Mouse (Mus musculus) embryo, embryonic 10 days (tissue): ENCODE measurements at regions not wholly inside any gene's neighbourhood (a gene's known extent, or its start where the extent isn't known, plus 50 kb on each side); places are given as distances from the start of the nearest gene placed in this dataset.

Experiments used
- DNase-seq: peaks from one replicate; pipeline ENCODE4 v3.0.0-alpha.2; 2015; ENCODE audit warnings: low spot score

DNA sequence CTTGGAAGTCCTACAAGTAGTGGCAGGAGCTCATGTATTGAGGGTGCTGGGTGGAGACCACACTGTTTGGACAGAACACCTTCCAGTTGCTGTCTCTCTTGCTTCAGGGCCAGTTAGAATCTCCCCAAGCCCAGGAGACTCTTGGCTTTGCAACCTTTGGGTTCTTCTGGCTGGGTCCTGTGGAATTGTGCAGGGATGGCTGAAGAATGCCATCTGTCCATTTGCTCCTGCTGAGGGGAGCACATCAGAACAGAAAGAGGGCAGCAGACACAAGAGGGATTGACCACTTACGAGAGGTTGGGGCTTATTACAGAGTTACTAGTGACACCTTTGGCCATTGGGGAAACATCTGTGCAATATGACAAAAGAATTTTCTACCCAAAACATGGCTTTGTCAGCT, 145.1 kb downstream of the Rps24 start:
- no peak for DNase-seq

DNA sequence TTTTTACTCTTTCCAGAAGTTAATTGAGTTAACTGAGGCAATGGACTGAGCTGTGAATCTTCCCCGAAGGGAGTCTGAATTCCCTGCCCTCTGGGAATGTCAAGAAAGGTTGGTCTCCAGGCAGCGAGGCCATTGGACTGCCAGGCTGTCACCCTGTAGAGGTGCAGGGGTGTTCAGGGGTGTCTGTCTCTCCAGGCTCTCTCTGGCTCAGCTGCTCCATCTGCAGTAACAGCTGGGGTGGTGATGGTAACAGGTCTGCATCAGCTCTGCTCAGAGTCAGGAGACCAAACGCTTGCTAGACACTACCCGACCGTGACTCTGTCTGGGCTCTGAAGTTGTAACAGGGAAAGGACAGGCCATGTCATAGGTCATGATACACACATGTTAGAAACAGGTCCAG, 154.9 kb downstream of the Rps24 start:
- no peak for DNase-seq

DNA sequence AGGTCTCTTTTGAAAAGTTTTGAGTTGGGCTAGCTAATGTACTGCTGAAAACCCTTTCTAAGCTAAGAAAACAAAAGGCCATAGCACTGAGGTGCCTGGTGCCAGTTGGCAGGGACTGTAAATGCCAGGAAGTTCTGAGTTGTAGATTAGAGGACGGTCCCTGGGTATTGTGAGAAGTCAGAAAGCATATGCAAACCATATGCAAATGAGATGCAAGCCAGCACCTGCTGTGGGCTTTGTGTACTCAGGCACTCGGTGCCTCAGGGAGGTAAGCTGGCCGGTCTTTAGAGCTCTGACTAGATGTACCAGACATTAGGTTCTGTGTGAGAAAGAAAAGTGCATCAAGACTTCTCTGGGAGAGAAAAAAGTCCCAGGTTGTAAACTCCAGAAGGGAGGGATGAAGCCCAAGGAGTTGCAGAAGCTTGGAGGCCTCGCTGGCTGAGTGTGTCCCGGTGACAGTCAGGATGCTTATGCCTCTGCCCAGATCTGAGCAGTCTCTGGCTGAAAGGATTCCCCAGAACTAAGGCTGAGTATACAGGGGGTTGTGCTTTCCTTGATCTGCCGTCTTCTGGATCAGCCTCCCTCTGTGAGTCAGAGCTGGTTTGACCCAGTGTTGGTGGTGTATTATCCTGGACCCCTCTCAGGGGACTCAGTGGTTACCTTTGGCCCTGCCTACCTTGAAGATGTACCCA, 157.3 kb downstream of the Rps24 start:
- DNase-seq, result no peak

DNA sequence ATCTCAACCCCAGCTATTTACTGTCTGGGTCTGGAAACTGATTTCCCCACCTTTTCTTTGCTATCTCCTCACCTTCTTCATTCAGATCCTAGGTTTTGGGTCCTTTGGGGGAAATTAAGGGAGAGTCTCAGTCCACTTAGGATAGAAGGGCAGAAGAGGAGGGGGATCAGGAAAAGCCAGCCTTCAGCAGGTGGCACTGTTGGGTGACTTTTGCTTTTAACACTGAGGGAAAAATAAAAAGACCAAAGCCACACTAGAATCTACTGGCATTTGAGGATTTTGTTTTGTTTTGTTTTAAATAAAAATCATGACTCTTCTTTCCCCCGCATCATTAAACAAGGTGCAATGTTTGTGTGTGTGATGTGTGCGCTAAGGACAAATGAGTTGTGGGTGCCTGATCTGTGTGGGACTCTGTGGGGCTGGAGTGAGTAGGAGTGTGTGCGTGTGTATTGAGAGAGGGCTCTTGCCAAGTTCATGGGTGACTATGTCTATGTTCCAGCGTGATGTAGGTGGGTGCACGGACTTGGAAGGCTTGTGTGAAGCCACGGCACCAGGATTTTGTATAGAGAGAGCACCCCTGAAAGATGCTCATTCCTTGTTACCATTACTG, 159.4 kb downstream of the Rps24 start:
- peak; percentile 27 for DNase-seq

DNA sequence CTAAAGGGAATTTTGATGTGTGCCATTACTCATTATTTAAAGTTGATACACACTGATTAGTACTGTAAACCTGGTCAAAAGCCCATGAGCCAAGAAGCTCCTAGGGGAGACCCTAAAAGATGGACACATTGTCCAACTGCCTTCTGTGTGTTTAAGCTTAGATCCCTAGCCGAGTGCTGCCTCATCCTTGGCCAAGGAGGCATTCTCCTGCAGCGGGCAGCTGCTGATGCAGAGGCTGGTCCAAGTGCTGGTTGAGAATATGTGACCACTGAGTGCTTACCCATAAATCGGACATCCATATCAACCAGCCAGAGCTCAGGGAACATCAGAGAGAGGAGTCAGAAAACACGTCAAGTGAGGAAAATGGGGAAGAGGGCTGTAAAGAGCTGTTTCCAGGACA, 160.8 kb downstream of the Rps24 start:
- DNase-seq, result no peak

DNA sequence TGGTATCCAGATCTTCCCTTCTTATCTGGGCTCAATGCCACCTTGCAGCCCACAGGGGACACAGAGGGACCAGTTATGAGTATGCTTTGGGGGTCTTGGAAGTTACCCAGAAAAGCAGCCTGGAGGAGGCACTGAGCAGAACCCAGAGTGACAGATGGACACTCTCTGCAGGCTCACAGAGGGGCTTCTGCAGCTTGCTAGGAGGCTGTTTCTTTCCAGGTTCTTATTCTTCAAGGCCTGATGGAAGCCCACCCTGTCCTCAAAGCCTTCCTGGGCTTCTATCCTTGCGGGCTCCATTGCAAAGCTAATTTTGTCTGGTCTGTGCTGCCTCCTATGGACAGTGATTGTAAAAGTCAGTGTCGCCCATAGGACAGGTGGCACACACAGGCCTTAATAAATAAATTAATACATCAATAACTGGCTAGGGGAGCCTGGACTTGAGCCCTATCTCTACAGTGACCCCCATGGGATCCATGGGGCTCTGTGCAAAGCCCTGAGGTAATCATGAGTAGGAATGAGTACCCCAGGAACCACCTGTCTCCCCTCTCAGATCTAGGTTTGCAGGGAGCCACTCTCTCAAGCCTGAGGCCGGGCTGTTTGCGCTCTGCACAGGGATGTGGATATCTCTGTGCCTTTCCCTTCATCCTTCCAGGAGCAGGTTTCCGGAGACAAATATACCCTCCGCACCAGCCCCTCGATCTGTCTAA, 163.4 kb downstream of the Rps24 start:
- peak; percentile 15 for DNase-seq

DNA sequence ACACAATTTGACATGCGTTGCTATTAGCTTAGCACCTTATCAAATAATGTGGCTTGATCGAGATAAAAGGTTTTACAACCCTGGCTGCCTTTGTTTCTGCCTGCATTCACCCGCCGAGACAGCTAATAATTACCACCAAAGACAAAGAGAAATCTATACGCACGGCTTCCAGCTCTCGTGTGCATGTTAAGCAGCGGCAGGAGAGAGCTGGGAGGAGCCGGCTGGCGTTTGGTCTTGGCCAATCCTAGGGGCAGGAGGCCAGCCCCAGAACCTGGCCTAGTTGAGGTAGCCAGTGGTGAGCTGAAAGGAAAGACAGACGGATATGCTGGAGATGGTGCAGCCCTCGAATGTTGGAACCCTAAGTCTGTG, 164.0 kb downstream of the Rps24 start:
- DNase-seq, result no peak

DNA sequence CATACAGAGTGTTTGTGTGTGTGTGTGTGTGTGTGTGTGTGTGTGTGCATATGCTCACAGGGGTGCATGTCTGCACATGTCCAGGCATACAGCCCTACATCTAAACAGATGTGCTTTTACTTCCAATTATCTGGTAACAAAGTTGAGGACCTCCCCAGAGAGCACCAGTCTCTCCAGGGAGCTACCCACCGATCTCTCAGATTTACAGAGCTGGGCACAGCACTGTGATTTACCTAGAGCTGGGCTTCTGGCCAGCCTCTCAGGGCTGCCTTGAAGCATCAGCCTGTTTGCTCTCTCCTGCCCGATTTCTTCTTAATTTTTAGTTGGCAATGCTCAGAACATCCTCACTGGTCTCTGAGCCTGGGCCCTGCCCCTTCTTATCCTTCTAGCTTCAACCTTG, 165.7 kb downstream of the Rps24 start:
- DNase-seq, result no peak

DNA sequence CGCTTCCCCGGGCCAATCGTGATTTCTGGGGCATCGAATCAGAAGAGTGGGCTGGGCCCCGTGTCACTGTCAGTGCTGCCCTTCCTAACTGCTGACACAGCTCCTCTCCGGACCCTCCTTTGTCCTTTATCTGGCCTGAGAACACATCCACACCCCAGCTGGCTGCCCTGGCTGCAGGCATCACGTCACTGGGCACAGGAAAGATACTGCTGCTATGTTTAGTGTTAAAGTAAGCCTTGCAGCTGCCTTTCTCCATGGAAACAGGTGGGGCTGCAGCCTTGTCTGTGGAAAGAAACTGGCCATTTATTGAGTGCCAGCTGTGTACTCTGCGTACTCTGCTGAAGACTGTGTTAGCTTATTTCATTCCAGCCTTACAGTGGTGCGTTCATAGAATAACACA, 168.7 kb downstream of the Rps24 start:
- no peak for DNase-seq

DNA sequence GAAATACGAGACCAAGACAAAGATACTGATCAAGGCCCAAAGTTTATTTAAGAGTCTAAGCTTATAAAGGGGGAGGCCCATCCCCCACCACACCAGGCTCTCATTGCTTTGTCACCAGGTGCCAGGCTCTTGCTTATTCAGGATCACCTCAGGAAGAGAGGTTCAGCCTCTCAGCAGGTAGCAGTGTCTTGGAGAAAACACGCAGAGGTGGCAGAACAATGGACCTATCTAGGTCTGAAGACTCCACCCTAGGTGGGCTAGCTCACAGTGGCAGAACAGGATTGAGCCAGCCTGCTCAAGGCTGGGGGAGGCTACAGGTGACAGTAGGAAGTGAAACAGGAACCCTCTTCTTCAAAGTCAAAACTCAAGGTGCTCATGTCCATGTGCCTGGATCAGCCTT, 174.9 kb downstream of the Rps24 start:
- no peak for DNase-seq

DNA sequence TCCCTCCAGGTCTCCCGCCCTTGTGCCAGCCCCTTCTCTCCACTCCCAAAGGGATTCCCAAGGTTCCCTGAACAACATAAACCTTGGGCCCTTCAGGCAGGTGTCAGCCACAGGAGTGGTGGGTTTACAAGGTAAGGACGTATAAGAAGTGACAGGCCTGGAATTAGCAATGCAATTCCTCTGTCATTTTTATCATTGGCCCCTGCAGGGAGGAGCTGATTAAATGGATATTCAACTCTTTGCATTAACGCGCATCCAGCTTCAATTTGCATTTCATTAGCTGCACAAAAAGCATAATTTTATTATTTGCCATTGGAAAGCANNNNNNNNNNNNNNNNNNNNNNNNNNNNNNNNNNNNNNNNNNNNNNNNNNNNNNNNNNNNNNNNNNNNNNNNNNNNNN, 178.3 kb downstream of the Rps24 start:
- no peak for DNase-seq
